Mouse (Mus musculus): ENCODE results near the gene Rtl8b.
"Not testable (repeated sequence)": the region's sequence is repeated elsewhere in the genome, so short reads cannot be mapped to it uniquely, and the experiment has no call there.

The Rtl8b gene

DNA sequence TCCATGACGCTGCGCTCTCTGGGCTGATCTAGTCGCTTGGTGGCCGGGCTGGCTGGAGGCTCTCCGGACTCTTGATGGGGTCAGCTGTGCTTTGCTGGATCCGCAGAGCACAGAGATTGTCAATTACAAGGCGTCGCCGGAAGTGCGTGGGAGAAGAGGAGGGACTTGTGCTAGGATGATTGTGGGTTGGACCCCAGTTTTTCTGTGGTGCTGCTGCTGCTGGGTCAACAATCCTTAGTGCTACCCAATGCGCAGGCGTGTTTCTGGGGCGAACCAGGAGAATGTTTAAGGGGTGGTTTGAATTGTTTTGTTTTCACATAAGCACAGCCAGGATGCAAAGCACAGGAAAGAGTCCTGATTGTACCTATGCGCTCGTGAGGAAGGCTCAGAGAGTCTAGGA lies at the start of gene Rtl8b:
TSS of gene Rtl8b (minus strand) at position 115 of the 400 bp plus-strand sequence.
- peak; percentile 64 for DNase-seq

GRCm38 (mm10) chrX:53716323-53717182 lies 46.3 kb upstream of the Rtl8b start:
- DNase-seq: peak; percentile 9

DNA sequence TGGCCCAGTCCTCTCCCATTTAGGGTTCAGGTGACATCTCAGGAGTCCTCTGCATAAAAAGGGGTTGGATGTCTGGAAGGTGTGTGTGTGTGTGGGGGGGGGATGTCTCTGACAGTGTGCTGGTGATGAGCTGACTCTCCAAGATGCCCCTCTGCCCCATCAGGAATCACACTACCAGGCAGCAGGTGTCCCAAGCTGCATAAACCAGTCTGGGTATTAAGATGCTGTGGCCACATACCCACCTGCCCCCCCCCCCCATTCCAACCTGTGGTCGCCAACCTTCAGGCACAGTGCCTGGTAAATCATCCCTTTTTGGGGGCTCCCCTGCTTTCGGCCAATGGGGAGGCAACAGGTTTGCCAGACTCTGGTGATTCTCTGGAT lies 45.7 kb upstream of the Rtl8b start:
- no peak for DNase-seq

DNA sequence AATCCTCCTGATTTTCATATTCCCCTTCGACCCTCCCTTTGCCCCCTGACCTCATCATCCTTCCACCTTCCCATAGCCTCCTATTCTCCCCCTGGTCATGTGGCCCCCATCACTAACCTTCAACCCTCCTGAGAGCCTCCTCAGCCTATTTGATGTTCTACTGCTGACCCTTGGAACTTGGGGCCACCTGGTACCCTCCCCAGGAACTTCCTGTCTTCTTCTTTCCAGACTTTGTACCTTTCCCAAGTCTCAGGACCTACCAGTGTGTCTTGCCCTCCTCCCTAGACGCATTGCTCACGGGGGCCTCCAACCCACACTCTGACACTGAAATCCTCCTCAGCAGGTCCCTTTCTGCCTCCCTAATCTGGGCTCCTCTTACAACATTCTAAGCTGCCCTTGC lies 32.5 kb upstream of the Rtl8b start:
- no peak for DNase-seq

- no peak for DNase-seq
Measured at GRCm38 (mm10) chrX:53699225-53699624, 29.0 kb upstream of the Rtl8b start.

GRCm38 (mm10) chrX:53694008-53694777 lies 24.0 kb upstream of the Rtl8b start:
- DNase-seq: no peak

DNA sequence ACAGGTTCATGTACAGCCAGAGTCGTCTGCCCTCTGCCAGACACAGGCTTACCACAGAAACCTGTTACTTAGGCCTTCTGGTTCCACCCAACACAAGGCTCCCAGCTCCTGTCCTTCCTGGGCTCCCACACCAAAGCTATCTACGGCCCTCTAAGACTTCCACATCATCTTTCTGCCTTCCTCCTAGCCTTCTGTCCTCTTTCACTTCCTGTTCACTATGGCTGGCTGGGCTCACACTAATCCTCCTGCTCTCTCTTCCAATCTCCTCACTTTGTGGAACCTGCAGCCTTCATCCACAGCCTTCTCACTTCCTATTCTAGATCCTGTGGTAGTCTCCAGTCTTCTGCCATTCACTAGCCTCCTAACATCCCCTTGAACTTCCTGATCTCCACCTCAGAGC lies 22.9 kb upstream of the Rtl8b start:
- no peak for DNase-seq

GRCm38 (mm10) chrX:53692065-53692464 lies 21.9 kb upstream of the Rtl8b start:
- no peak for DNase-seq

GRCm38 (mm10) chrX:53684676-53685075 lies 14.5 kb upstream of the Rtl8b start:
- not testable (repeated sequence) for DNase-seq

DNA sequence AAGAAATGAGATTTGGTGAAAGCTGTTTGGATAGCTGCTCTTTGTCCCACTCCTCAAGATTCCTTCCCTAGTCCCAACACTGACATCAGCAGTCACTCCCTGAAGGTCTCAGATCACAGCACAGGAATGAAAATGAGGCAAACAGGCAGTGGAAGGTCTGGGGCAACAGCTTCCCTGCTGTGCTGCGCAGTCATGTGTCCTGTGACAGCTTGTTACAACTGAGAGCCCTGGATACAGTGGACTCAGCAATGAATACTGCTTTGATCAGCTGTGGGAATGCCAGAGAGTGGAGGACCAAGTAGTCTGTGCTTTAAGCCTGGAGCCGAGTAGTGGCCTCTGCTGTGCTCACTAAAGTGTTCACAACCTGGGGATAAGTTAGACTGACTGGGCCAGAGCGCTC lies 12.4 kb upstream of the Rtl8b start:
- DNase-seq: not testable (repeated sequence)

DNA sequence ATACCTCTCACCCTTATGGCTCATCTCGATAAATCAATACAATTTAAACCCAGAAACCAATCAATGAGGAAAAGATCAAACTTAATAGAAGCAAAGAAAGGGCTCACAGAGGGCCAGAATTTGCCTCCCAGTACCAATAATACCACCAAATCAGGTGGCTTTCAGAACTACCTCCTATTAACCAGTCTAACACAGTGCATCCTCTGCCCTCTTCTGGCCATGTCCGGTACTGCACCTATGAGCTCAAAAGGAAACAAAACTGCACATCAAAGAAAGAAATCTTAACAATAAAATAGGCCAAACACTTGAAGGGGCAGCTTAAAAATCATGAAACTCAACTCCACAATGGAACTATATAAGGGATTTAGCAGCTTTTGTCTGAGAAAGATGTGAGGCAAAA lies 6.7 kb upstream of the Rtl8b start:
- not testable (repeated sequence) for DNase-seq

DNA sequence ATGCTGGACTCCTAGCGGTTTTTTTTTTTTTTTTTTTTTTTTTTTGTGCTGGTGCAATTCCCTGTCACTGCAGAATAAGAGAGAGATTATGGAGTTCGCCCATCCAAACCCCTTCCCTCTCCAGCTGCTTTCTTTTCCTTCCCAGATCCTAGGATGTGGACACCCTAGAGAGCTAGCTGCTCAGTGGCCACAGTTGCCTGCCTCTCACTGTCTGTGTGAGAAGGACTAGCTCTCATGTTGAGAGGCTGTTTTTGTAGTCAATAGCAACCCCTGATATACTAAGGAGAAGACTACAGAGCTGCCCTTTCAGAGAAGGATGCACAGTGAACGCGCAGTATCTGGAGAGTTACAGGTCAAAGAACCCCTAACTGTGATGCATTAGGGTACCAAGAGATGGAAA lies 488 bp upstream of the Rtl8b start:
- not testable (repeated sequence) for DNase-seq

DNA sequence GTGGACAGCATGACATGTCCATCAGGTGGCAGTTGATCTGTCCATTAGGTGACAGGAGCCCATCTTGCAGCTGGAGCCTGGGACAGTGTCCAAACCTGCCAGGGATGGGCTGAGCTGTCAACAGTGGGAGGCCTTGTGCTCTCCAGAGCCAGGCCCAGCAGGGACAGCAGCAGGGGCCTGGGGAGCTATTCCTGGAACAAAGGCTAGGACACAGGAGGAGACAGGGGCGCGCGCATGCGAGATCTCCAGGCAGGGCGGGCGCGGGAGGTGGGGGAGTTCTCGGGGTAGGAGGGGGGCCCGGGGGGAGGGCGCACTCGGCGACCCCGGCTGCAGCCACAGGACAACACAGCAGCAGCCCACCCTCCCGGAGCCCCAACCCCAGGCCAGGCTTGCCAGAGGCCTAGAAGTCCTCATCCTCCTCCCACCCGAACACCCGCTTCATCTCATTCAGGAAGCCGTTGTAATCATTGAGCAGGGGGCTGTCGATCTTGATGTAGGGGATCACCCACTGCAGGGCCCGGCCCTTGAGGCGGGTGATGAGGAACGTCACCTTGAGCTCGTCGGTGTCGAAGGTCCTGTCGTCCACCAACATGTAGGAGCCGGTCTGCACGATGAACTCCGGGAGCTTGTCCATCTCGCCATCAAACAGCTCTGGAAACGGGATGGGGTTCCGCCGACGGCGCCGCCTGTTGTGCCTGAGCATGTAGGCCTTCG lies 494 bp downstream of the Rtl8b start:
- not testable (repeated sequence) for DNase-seq

DNA sequence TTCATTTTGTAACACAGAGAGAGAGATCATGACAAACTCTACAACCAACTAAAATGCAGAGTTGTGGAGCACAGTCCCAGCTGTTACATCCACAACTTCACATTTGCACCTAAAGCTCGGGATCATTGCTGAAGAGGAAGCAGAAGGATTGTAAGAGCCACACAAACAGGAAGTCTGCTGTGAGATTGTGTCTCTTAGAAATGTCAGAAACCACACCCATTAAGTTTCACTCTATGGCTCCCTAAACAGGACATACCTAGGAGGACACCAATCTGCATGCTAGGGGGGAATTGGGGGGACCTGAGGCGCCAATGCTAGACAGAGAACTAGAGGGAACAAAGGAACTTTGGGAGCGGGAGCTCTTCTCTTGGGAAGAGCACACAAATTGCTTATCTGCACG lies 17.3 kb downstream of the Rtl8b start:
- DNase-seq: not testable (repeated sequence)

DNA sequence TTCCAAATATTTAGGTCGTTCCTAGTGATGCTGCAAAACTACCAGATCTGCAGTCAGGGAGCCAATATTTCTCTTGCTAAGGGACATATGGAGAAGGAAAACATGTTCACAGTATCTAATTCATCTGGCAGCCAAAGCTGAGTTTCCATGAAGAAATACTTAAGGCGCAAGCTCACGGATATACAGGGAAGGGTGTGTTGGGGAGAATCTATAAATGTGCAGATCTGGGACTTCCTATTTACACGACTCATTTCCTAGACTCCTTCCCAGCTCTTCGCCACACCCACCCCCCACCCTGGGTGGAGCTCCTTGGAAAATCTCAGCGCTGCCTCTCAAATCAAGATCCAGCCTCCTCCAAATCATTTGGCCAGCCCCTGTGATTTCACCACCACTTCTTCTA lies 24.3 kb downstream of the Rtl8b start:
- no peak for DNase-seq

DNA sequence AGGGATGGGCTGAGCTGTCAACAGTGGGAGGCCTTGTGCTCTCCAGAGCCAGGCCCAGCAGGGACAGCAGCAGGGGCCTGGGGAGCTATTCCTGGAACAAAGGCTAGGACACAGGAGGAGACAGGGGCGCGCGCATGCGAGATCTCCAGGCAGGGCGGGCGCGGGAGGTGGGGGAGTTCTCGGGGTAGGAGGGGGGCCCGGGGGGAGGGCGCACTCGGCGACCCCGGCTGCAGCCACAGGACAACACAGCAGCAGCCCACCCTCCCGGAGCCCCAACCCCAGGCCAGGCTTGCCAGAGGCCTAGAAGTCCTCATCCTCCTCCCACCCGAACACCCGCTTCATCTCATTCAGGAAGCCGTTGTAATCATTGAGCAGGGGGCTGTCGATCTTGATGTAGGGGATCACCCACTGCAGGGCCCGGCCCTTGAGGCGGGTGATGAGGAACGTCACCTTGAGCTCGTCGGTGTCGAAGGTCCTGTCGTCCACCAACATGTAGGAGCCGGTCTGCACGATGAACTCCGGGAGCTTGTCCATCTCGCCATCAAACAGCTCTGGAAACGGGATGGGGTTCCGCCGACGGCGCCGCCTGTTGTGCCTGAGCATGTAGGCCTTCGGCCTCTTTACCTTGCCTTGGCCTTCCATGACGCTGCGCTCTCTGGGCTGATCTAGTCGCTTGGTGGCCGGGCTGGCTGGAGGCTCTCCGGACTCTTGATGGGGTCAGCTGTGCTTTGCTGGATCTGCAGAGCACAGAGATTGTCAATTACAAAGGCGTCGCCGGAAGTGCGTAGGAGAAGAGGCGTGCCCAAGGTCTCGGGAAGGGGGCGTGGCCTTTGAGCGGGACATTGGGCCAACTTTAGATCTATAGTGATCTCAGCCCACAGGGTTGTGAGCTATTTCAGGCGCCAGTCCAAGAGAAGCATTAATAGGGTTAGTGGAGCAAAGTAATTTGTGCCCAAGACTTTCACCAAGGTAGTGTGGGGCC lies 26.9 kb downstream of the Rtl8b start, which contains the start of gene Rtl8a:
TSS of gene Rtl8a (minus strand) at position 703 of the 982 bp plus-strand sequence.
- DNase-seq: peak; percentile 68

DNA sequence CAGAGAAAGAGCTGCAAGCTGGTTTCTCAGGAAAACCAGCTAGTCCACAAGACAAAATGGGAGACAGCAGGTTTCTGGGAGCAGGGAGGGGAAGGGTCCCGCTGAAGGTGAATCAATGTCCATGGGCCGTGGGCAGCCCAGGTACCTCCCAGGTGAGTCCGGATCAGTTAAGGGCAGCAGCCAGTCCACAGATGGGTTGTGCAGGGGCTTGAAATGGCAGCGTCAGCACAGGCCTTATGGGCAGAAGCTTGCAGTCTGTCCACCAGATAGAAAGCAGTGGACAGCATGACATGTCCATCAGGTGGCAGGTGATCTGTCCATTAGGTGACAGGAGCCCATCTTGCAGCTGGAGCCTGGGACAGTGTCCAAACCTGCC lies 27.6 kb downstream of the Rtl8b start:
- DNase-seq: not testable (repeated sequence)

GRCm38 (mm10) chrX:53638107-53638506 lies 32.1 kb downstream of the Rtl8b start:
- not testable (repeated sequence) for DNase-seq

Measured in liver (tissue).